Mouse (Mus musculus) forebrain, embryonic 13.5 days (tissue): ENCODE measurements around the gene Cstf3. TPM values are rescaled to one million over a fixed set of nuclear protein-coding genes. Genes with fewer than 3 reads are reported as not detected.

Experiments used
- ATAC-seq: fragments of 200-750 bp; cut with Nextera tagmentation; 2 replicates; pipeline ENCODE4 v1.8.0; 2017
- H3K27ac ChIP-seq: fragments of 300-500 bp; sonication (generic); 2 replicates; pipeline ENCODE4 v1.5.1; 2015; ENCODE audit warnings: inconsistent platforms, mild to moderate bottlenecking, moderate library complexity
- H3K27me3 ChIP-seq: fragments of 300-500 bp; sonication (generic); 2 replicates; pipeline ENCODE4 v1.6.1; 2015; ENCODE audit warnings: mild to moderate bottlenecking, inconsistent platforms
- H3K36me3 ChIP-seq: fragments of 300-500 bp; sonication (generic); 2 replicates; pipeline ENCODE4 v1.6.1; 2015; ENCODE audit warnings: mild to moderate bottlenecking, inconsistent platforms; ENCODE audit not compliant: poor library complexity, severe bottlenecking
- H3K4me1 ChIP-seq: fragments of 300-500 bp; sonication (generic); 2 replicates; pipeline ENCODE4 v1.6.1; 2015; ENCODE audit warnings: inconsistent platforms
- H3K4me2 ChIP-seq: fragments of 300-500 bp; sonication (generic); 2 replicates; pipeline ENCODE4 v1.6.1; 2015; ENCODE audit warnings: inconsistent platforms, mild to moderate bottlenecking, moderate library complexity
- H3K4me3 ChIP-seq: fragments of 300-500 bp; sonication (generic); 2 replicates; pipeline ENCODE4 v1.5.1; 2015; ENCODE audit warnings: mild to moderate bottlenecking, inconsistent platforms
- H3K9ac ChIP-seq: fragments of 300-500 bp; sonication (generic); 2 replicates; pipeline ENCODE4 v1.6.1; 2015; ENCODE audit warnings: mild to moderate bottlenecking, inconsistent platforms
- H3K9me3 ChIP-seq: fragments of 300-500 bp; sonication (generic); replicated peaks from 2 replicates; pipeline ENCODE4 v1.6.1; 2016; ENCODE audit warnings: inconsistent platforms
- WGBS: fragments of 180-500 bp; shearing (Covaris S2); methylation state at CpG from one replicate; pipeline ENCODE4 v1.1.7; 2015; 5-methylcytosine and 5-hydroxymethylcytosine counted together
- polyA plus RNA-seq: library from polyadenylated mRNA; unstranded; fragments of >200 nt; fragmentation: Nextera tagmentation; extraction: Ambion mirVana; gene quantifications from 2 replicates; pipeline ENCODE4 v1.2.1, GENCODE M21; 2015

Cstf3 gene
- polyA plus RNA-seq, 1 experiment from 2014 or later, result 117 TPM

- no peaks in the 10 kb centered on the region for H3K27me3 ChIP-seq
- H3K4me2 ChIP-seq, result no peak overlapping the region
- H3K4me1 ChIP-seq, result no peaks in the 10 kb centered on the region
- H3K36me3 ChIP-seq, result 0 out of 2 replicates have a peak, but pooled peaks cover 12% of the 10 kb centered on the region
- no peaks in the 10 kb centered on the region for H3K9me3 ChIP-seq
- H3K9ac ChIP-seq, result no peak overlapping the region
- ATAC-seq, result no peak
- WGBS, result 95% methylated on average over 4 of the region's 4 CpGs
- H3K27ac ChIP-seq, result no peak overlapping the region
- no peak overlapping the region for H3K4me3 ChIP-seq
Observed at GRCm38 (mm10) chr2:104615985-104616711, 25.8 kb downstream of the Cstf3 start.

GRCm38 (mm10) chr2:104658659-104659058, 68.3 kb downstream of the Cstf3 start:
- Histone ChIP-seq H3K36me3 (peaks cover 68% of the 10 kb centered on the region), H3K4me2 (no peak overlapping the region), H3K9me3 (no peaks in the 10 kb centered on the region), H3K4me1 (no peaks in the 10 kb centered on the region), H3K4me3 (no peak overlapping the region), H3K27me3 (no peaks in the 10 kb centered on the region), H3K27ac (no peak overlapping the region), H3K9ac (no peak overlapping the region)
- whole genome bisulfite sequencing, result 90% methylated on average over 1 of the region's 1 CpGs
- no peak for ATAC-seq

DNA sequence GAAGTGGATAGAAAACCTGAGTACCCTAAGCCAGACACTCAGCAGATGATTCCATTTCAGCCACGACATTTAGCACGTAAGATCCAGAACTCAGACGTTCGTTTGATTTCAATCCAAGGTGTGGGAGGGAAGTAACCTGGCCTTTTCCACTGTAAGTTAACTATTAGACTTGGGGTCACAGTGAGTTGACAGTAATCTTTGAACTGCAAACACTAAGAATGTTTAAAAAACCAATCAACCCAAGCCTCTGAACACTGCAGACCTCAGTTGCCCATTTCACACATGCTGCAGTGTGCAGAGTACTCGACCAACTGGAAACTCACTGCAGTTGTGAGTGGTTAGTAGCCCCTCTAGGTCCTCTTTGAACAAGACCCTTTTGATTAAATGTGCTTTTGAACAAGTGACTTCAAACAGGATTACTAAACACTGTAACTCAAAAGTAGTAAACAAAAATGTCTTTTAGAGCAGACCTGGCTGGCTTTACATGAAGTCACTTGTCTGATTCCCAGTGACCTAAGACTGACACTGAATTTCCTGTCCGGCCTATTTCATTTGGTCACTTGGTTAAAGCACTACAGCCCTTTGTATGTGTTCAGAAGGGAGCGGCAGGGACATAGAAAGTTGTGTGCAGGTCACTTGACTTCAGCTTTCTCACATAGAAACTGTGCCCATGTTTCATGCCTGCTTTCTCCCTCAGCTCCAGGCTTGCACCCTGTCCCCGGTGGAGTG, 73.2 kb downstream of the Cstf3 start:
- 93% methylated on average over 8 of the region's 8 CpGs for WGBS
- no peak overlapping the region for H3K4me2 ChIP-seq
- no peak for ATAC-seq

DNA sequence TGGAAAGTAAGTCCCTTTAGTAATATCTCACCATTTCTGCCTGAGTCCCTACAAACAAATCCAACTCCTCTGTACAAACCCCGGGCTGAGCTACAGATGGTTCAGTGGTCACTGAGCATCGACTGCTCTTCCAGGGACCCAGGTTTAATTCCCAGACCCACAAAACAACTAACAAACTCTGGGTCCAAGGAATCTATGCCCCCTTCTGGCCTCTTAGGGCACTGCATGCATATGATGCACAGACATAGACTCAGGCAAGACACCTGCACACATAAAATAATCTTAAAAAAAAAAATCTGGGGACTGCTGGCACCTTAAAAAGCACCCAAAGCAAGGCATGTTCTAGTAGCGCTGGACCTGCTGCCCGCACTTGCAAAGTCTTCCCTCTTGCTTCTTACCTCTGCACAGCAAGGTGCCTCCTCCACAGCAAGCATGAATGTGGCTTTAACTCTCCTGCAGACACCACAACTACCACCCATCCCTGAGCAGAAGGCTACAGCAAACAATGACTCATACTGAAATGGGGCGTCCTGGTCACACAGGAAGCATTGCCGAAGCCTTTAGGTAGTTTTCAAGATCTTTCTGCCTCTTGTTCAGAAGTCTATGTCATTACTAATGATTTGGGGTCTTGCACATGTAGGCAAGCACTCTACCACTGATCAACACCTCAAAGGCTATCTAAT, 78.9 kb downstream of the Cstf3 start:
- ATAC-seq, result no peak
- no peak overlapping the region for H3K27ac ChIP-seq

More for the DNA sequence above, 73.2 kb downstream of the Cstf3 start:
- H3K4me3 ChIP-seq, result no peak overlapping the region
- no peak overlapping the region for H3K27ac ChIP-seq
- no peaks in the 10 kb centered on the region for H3K9me3 ChIP-seq
- H3K36me3 ChIP-seq, result peaks cover 63% of the 10 kb centered on the region
- no peaks in the 10 kb centered on the region for H3K4me1 ChIP-seq
- no peak overlapping the region for H3K9ac ChIP-seq
- H3K27me3 ChIP-seq, result no peaks in the 10 kb centered on the region

DNA sequence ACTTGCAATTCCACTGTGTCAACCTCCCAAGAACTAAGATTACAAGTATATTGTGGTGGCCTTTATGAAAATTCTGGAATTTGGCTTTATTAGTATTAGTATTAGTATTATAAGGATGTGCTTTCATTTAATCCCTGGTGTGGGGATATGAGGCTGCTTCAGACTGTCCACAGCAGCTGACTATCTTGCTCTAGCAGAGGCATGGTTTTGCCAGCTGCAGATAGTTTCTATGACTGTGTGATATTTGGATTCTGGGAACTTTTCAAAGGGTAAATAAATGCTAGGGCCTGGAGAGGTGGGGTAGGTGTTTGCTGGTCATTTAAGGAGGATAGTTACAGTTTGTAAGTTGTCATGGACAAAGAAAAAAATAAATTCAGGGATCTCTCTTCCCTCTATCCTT, 81.4 kb downstream of the Cstf3 start:
- ATAC-seq, result no peak
- Histone ChIP-seq H3K4me2 (no peak overlapping the region), H3K36me3 (peaks cover 24% of the 10 kb centered on the region), H3K9ac (no peak overlapping the region), H3K4me1 (no peaks in the 10 kb centered on the region), H3K27me3 (no peaks in the 10 kb centered on the region), H3K4me3 (no peak overlapping the region), H3K9me3 (no peaks in the 10 kb centered on the region), H3K27ac (no peak overlapping the region)

More for the DNA sequence above, 78.9 kb downstream of the Cstf3 start:
- Histone ChIP-seq H3K9me3 (no peaks in the 10 kb centered on the region), H3K4me1 (no peaks in the 10 kb centered on the region), H3K27me3 (no peaks in the 10 kb centered on the region), H3K4me2 (no peak overlapping the region), H3K4me3 (no peak overlapping the region), H3K9ac (no peak overlapping the region), H3K36me3 (peaks cover 39% of the 10 kb centered on the region)
- WGBS, result 89% methylated on average over 6 of the region's 6 CpGs

DNA sequence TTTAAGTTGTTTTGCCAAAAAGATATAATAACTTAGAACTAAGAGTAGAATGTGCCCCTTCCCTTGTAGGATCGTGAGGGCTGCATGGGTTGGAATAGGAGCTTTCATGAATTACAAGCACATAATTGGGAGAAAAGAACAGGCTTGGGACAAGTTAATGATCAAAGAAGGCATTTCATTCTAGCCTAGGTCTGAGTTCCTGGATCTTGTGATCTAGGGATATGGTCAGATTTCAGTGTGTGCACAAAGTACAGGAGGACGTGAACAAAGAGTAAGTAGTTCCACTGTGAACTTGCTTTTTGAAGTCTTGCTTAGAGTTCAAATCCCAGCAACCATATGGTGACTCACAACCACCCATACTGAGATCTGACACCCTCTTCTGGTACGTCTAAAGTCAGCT, 87.0 kb downstream of the Cstf3 start:
- H3K27ac ChIP-seq, result no peak overlapping the region
- no peaks in the 10 kb centered on the region for H3K9me3 ChIP-seq
- 91% methylated on average over 3 of the region's 3 CpGs for WGBS
- H3K4me1 ChIP-seq, result no peaks in the 10 kb centered on the region
- no peak overlapping the region for H3K4me2 ChIP-seq
- H3K36me3 ChIP-seq, result peaks cover 44% of the 10 kb centered on the region
- no peak overlapping the region for H3K9ac ChIP-seq
- no peak for ATAC-seq
- H3K27me3 ChIP-seq, result no peaks in the 10 kb centered on the region
- no peak overlapping the region for H3K4me3 ChIP-seq

- H3K36me3 ChIP-seq, result peaks cover 51% of the 10 kb centered on the region
- H3K4me3 ChIP-seq, result no peak overlapping the region
- H3K9ac ChIP-seq, result no peak overlapping the region
- no peak overlapping the region for H3K4me2 ChIP-seq
- no peak overlapping the region for H3K27ac ChIP-seq
- no peaks in the 10 kb centered on the region for H3K27me3 ChIP-seq
- no peak for ATAC-seq
- H3K4me1 ChIP-seq, result 0 out of 2 replicates have a peak, but pooled peaks cover 3% of the 10 kb centered on the region
- H3K9me3 ChIP-seq, result no peaks in the 10 kb centered on the region
- 92% methylated on average over 4 of the region's 4 CpGs for WGBS
Observed at GRCm38 (mm10) chr2:104684771-104685170, 94.4 kb downstream of the Cstf3 start.

- no peaks in the 10 kb centered on the region for H3K27me3 ChIP-seq
- 8% methylated on average over 13 of the region's 13 CpGs for WGBS
- 0 out of 2 replicates have a peak, but pooled peaks cover 3% of the 10 kb centered on the region for H3K4me1 ChIP-seq
- no peak overlapping the region for H3K4me3 ChIP-seq
- no peak overlapping the region for H3K4me2 ChIP-seq
- no peaks in the 10 kb centered on the region for H3K9me3 ChIP-seq
- H3K27ac ChIP-seq, result no peak overlapping the region
- peak; percentile 95 for ATAC-seq
- peaks cover 45% of the 10 kb centered on the region for H3K36me3 ChIP-seq
- no peak overlapping the region for H3K9ac ChIP-seq
Observed at GRCm38 (mm10) chr2:104685418-104685817, 95.1 kb downstream of the Cstf3 start.

GRCm38 (mm10) chr2:104687261-104687660, 96.9 kb downstream of the Cstf3 start:
- WGBS, result 69% methylated on average over 3 of the region's 3 CpGs
- H3K27ac ChIP-seq, result no peak overlapping the region
- no peaks in the 10 kb centered on the region for H3K27me3 ChIP-seq

GRCm38 (mm10) chr2:104688321-104688720, 98.0 kb downstream of the Cstf3 start:
- no peak for ATAC-seq
- H3K4me1 ChIP-seq, result 0 out of 2 replicates have a peak, but pooled peaks cover 3% of the 10 kb centered on the region
- no peak overlapping the region for H3K27ac ChIP-seq
- no peaks in the 10 kb centered on the region for H3K27me3 ChIP-seq
- H3K4me2 ChIP-seq, result no peak overlapping the region
- H3K4me3 ChIP-seq, result no peak overlapping the region
- 82% methylated on average over 3 of the region's 3 CpGs for WGBS
- peaks cover 19% of the 10 kb centered on the region for H3K36me3 ChIP-seq
- no peaks in the 10 kb centered on the region for H3K9me3 ChIP-seq
- no peak overlapping the region for H3K9ac ChIP-seq

More at GRCm38 (mm10) chr2:104687261-104687660, 96.9 kb downstream of the Cstf3 start:
- H3K4me2 ChIP-seq, result no peak overlapping the region
- H3K4me3 ChIP-seq, result no peak overlapping the region
- peaks cover 27% of the 10 kb centered on the region for H3K36me3 ChIP-seq
- H3K9me3 ChIP-seq, result no peaks in the 10 kb centered on the region
- no peak overlapping the region for H3K9ac ChIP-seq
- 0 out of 2 replicates have a peak, but pooled peaks cover 3% of the 10 kb centered on the region for H3K4me1 ChIP-seq
- ATAC-seq, result no peak

GRCm38 (mm10) chr2:104688724-104689123, 98.4 kb downstream of the Cstf3 start:
- Histone ChIP-seq H3K4me3 (no peak overlapping the region), H3K27ac (no peak overlapping the region), H3K4me1 (0 out of 2 replicates have a peak, but pooled peaks cover 3% of the 10 kb centered on the region), H3K27me3 (no peaks in the 10 kb centered on the region), H3K36me3 (peaks cover 15% of the 10 kb centered on the region), H3K9me3 (no peaks in the 10 kb centered on the region), H3K9ac (no peak overlapping the region), H3K4me2 (no peak overlapping the region)
- no peak for ATAC-seq
- WGBS, result 81% methylated on average over 8 of the region's 8 CpGs

DNA sequence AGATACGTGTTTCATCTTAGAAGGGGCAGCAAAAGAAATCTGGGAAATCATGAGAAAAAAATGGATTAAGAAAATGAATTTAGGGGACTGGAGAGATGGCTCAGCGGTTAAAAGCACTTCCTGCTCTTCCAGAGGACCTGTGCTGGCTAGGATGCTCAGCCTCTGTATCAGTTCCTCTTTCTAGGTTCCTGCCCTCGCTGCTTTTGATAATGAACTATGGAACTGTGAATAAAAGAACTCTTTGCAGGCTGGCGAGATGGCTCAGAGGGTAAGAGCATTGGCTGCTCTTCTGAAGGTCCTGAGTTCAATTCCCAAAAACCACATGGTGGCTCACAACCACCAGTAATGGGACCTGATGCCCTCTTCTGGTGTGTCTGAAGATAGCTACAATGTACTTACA, 100.4 kb downstream of the Cstf3 start:
- no peaks in the 10 kb centered on the region for H3K27me3 ChIP-seq
- peaks cover 3% of the 10 kb centered on the region; the same call in 1 of the 2 replicates for H3K36me3 ChIP-seq
- no peak overlapping the region for H3K4me2 ChIP-seq
- no peaks in the 10 kb centered on the region for H3K9me3 ChIP-seq
- no peak overlapping the region for H3K9ac ChIP-seq
- no peak overlapping the region for H3K27ac ChIP-seq
- H3K4me1 ChIP-seq, result no peaks in the 10 kb centered on the region
- no peak for ATAC-seq
- 73% methylated on average over 4 of the region's 4 CpGs for WGBS
- no peak overlapping the region for H3K4me3 ChIP-seq
